Mouse (Mus musculus) liver, embryonic 14.5 days (tissue): ENCODE results near the gene Nucb1. TPM values are rescaled to one million over a fixed set of nuclear protein-coding genes. Genes with fewer than 3 reads are reported as not detected.

Experiments used
- ATAC-seq: fragments of 200-750 bp; cut with Nextera tagmentation; 2 replicates; pipeline ENCODE4 v1.8.0; 2017; ENCODE audit warnings: moderate number of reproducible peaks, mild to moderate bottlenecking, moderate library complexity; ENCODE audit not compliant: insufficient read depth
- DNase-seq, 3 experiments: peaks; one replicate each; pipeline ENCODE4 v3.0.0-alpha.2; 2012 to 2013; ENCODE audit warnings: low read depth in 3 of 3, low spot score in 3 of 3
- H3K27ac ChIP-seq: fragments of 300-500 bp; sonication (generic); 2 replicates; pipeline ENCODE4 v1.5.1; 2014; ENCODE audit warnings: moderate library complexity, mild to moderate bottlenecking, control low read depth, inconsistent platforms
- H3K27me3 ChIP-seq: fragments of 300-500 bp; sonication (generic); 2 replicates; pipeline ENCODE4 v1.6.1; 2014; ENCODE audit warnings: mild to moderate bottlenecking, low read length, moderate library complexity; ENCODE audit not compliant: control insufficient read depth, insufficient read depth
- H3K36me3 ChIP-seq: fragments of 300-500 bp; sonication (generic); replicated peaks from 2 replicates; pipeline ENCODE4 v1.6.1; 2014; ENCODE audit warnings: low read depth; ENCODE audit not compliant: control insufficient read depth, insufficient read depth
- H3K4me1 ChIP-seq, 2 experiments: fragments of 200-500 bp in 1 of 2; fragments of 300-500 bp in 1 of 2; sonication (generic) in 1 of 2; replicated peaks; 2 replicates each; pipeline ENCODE4 v1.6.1; 2012 to 2014; ENCODE audit warnings: antibody characterized with exemption in 1 of 2, inconsistent platforms in 1 of 2, low read length in 1 of 2; ENCODE audit not compliant: control insufficient read depth in 2 of 2, insufficient read depth in 2 of 2
- H3K4me2 ChIP-seq: fragments of 300-500 bp; sonication (generic); 2 replicates; pipeline ENCODE4 v1.6.1; 2014; ENCODE audit warnings: low read depth, mild to moderate bottlenecking, control low read depth, moderate library complexity
- H3K4me3 ChIP-seq, 2 experiments: fragments of 200-500 bp in 1 of 2; fragments of 300-500 bp in 1 of 2; sonication (generic) in 1 of 2; 2 replicates each; pipeline ENCODE4 v1.5.1; 2012 to 2014; ENCODE audit warnings: low read depth in 2 of 2, low read length in 2 of 2, mild to moderate bottlenecking in 2 of 2, control low read depth in 1 of 2, inconsistent platforms in 1 of 2, moderate library complexity in 1 of 2; ENCODE audit not compliant: insufficient read depth in 1 of 2
- H3K9ac ChIP-seq: fragments of 300-500 bp; sonication (generic); replicated peaks from 2 replicates; pipeline ENCODE4 v1.6.1; 2014; ENCODE audit warnings: mild to moderate bottlenecking, control low read depth, moderate library complexity
- H3K9me3 ChIP-seq: fragments of 300-500 bp; sonication (generic); 2 replicates; pipeline ENCODE4 v1.6.1; 2016; ENCODE audit warnings: low read length, mixed read lengths; ENCODE audit not compliant: control insufficient read depth
- CTCF ChIP-seq: IDR thresholded peaks from 2 replicates; pipeline ENCODE4 v1.5.1; 2016; ENCODE audit warnings: antibody characterized with exemption, low read depth, control low read depth
- EP300 ChIP-seq: IDR thresholded peaks from 2 replicates; pipeline ENCODE4 v1.6.1; 2016; ENCODE audit warnings: antibody characterized with exemption, low read depth
- WGBS: fragments of 180-500 bp; shearing (Covaris S2); extraction: QIAGEN DNeasy Blood & Tissue Kit; methylation state at CpG from one replicate; pipeline ENCODE4 v1.1.7; 2014; ENCODE audit not compliant: insufficient replicate concordance; 5-methylcytosine and 5-hydroxymethylcytosine counted together
- polyA plus RNA-seq, 2 experiments: library from polyadenylated mRNA; depleted of rRNA in 1 of 2; stranded (reverse) in 1 of 2; unstranded in 1 of 2; fragments of >200 nt; fragmentation: Nextera tagmentation in 1 of 2; extraction: Ambion mirVana in 1 of 2; gene quantifications; 2 replicates each; pipeline versions ENCODE4 v1.2.1 to v1.2.3; 2012 to 2014

Gene Nucb1
- polyA plus RNA-seq, 2 experiments, result 58.8 to 81.7 TPM

DNA sequence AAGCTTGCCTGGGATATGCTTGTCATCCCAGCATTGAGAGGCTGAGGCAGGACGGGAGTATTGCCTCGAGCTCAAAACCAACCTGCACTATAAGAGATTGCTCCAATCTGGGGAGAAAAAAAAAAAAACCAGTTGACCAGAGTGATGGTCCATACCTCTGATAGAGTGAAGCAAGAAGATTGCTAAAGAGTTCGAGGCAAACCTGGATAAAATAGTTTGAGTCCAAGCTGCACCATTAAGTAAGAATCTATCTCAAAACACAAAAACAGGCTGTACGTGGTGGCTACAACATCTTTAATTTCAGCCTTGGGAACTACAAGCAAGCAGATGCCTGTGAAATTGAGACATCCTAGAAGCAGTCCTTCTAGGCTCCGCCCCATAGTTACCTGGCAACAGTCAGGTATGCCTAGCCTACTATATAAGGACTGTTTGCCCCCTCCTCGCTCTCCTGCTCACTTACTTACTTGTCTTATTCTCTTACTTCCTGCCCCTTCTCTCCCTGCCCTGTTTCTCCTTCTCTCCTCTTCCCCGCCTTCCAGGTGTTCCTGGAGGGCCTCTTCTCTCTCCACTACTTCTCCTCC is 43.0 kb downstream of the Nucb1 start:
- no peak for DNase-seq
- no peak overlapping the region for H3K27ac ChIP-seq

DNA sequence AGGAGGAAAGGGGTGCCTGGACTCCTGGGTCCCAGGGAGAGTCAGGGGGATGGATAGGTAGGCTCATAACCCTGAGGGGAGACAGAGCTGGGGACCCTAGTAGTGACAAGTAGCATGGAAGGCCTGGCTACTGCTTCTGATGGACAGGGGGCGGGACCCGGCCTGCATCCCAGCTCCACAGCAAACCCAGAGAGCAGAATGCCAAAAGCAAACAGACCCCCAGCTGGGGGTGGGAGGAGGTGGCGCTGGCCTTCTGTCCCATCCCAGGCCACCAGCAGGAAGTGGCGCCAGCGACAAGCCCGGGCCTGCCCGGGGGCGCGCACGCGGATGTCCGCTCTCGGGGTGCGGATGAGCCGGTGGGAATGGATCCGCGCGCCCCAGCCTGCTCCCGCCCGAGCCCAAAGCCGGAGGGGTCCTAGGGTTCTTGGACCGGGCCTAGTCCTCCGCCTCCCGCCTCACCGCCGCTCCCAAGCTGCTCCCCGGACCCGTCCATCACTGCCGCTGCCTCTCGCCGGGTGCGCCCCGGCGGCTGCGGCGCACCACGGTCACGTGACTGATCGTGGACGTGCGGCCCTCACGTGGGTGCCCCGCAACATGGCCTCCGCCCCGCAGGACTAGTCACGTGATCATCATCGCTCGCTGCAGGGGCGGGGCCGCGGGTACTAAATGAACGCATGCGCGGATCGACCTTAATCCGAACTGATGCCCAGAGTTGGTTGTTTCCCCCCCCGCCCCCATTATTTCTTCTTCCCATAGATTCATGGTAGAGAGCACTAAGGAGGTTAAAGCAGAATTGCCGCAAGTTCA is 43.7 kb downstream of the Nucb1 start, which contains the start of gene Bax:
TSS of gene Bax (minus strand) at position 616 of the 807 bp plus-strand sequence.
- ATAC-seq (peak; percentile 76), DNase-seq (peak; percentile 88 to 91 (median 89))
- Histone ChIP-seq H3K9me3 (no peaks in the 10 kb centered on the region), H3K4me3 (peak within 1 kb of the TSS; percentile 62 to 69), H3K36me3 (peaks cover 22% of the 10 kb centered on the region), H3K27me3 (no peaks in the 10 kb centered on the region), H3K4me2 (peak within 1 kb of the TSS; percentile 83), H3K27ac (peak within 1 kb of the TSS; percentile 51), H3K9ac (peak within 1 kb of the TSS; percentile 71), H3K4me1 (peaks cover 17 to 26% of the 10 kb centered on the region in 2 experiments)
- WGBS, result under 1% methylated on average over 58 of the region's 58 CpGs
- TF ChIP-seq EP300 (no peak), CTCF (0 out of 2 replicates have a peak, but pooled peaks have one; percentile 19)

More for the DNA sequence above, 43.0 kb downstream of the Nucb1 start:
- 38% methylated on average over 7 of the region's 7 CpGs for WGBS
- TF ChIP-seq EP300 (no peak), CTCF (no peak)
- Histone ChIP-seq H3K4me3 (peak overlapping the region; percentile 49 to 69), H3K27me3 (no peaks in the 10 kb centered on the region), H3K9ac (peak overlapping the region; percentile 31; the same call in 1 of the 2 replicates), H3K4me1 (peaks cover 11 to 20% of the 10 kb centered on the region in 2 experiments), H3K4me2 (peak overlapping the region; percentile 83), H3K36me3 (peaks cover 17% of the 10 kb centered on the region), H3K9me3 (no peaks in the 10 kb centered on the region)
- peak; percentile 14 for ATAC-seq

DNA sequence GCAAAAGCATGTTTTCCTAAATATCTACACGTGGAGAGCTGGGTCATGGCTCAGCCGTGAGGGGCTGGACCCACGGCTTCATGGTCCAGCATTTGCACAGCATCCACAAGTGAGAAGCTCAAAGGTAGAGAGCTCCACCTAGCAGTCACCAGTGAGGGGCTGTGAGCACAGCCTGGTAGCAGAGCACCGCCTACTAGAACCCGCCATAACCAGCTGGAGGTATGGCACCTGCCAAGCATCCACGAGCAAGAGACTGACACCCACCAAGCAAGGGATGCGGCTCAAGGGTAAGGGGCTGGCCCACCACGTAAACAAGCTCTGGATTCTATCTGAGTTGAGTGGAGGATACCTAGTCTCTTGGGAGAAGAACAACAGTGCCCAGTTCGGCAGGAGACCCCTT is 44.7 kb downstream of the Nucb1 start:
- H3K9ac ChIP-seq, result peak overlapping the region; percentile 71
- H3K27me3 ChIP-seq, result no peaks in the 10 kb centered on the region
- peak overlapping the region; percentile 83 for H3K4me2 ChIP-seq
- ATAC-seq (no peak), DNase-seq (no peak)
- WGBS, result 68% methylated on average over 9 of the region's 9 CpGs
- H3K4me1 ChIP-seq, result peaks cover 17 to 30% of the 10 kb centered on the region in 2 experiments
- no peaks in the 10 kb centered on the region for H3K9me3 ChIP-seq
- peak overlapping the region; percentile 62 to 69 for H3K4me3 ChIP-seq
- TF ChIP-seq EP300 (no peak), CTCF (peak; percentile 47)
- peaks cover 23% of the 10 kb centered on the region for H3K36me3 ChIP-seq
- H3K27ac ChIP-seq, result no peak overlapping the region

DNA sequence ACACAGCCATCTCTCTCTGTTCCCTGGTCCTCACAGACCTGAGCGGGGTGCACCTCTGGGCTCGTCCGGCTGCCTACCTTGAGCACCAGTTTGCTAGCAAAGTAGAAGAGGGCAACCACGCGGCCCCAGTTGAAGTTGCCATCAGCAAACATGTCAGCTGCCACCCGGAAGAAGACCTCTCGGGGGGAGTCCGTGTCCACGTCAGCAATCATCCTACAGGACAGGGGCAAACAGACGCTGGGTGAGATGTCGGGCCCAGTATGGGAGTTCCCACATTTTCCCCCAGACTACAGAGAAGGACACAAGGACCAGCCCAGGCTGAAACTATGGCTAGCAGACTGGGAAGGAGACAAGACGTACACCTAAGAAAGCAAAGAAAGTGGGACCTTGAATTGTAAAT is 45.1 kb downstream of the Nucb1 start:
- H3K4me3 ChIP-seq, result no peak overlapping the region
- no peaks in the 10 kb centered on the region for H3K27me3 ChIP-seq
- TF ChIP-seq CTCF (no peak), EP300 (no peak)
- DNase-seq (no peak), ATAC-seq (no peak)
- WGBS, result 89% methylated on average over 12 of the region's 12 CpGs
- peak overlapping the region; percentile 83; the same call in 1 of the 2 replicates for H3K4me2 ChIP-seq
- H3K36me3 ChIP-seq, result peaks cover 23% of the 10 kb centered on the region
- H3K9ac ChIP-seq, result no peak overlapping the region
- H3K27ac ChIP-seq, result no peak overlapping the region
- peaks cover 22 to 34% of the 10 kb centered on the region in 2 experiments for H3K4me1 ChIP-seq
- no peaks in the 10 kb centered on the region for H3K9me3 ChIP-seq
